Comparison of ENCODE assay signal across 8 mouse cellular contexts in the genomic region with DNA sequence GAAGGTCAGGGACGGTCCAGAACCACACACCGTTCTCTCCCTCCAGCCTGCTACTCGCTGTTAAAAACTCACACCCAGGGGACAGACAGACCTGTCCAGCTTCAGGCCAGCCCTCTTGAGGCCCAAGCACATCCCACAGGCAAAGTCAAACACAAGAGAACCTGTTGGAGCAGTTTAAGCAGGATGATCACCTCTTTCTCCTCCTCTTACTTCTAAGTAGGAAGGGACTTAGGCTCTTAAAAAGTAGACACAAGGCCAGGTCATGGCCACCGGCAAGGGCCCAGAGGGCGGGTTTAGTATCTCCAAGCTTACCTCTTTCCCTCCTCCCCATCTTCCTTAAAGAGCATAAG. TPM values are rescaled to one million over a fixed set of nuclear protein-coding genes. Genes with fewer than 3 reads are reported as not detected.
DNase-seq lines count a peak whose midpoint lies in the region; ATAC-seq and TF ChIP-seq lines count a peak whose summit lies in the region.

No protein-coding gene starts in this region.

- peak overlapping the region; percentile 74 for H3K27ac ChIP-seq in spleen, adult 2 months (ENCODE audit: insufficient read depth, low read length)
- peak overlapping the region; percentile 12; the same call in 1 of the 2 replicates for H3K27ac ChIP-seq in embryonic fibroblast, embryonic 13.5 days (ENCODE audit: insufficient read depth, low read length)
- peak overlapping the region; percentile 87 for H3K27ac ChIP-seq in midbrain, embryonic 16.5 days (ENCODE audit: low read length)

- peak overlapping the region; percentile 80 for H3K4me3 ChIP-seq in spleen, adult 2 months (ENCODE audit: extremely low read depth, insufficient read depth, insufficient read length)
- H3K4me3 ChIP-seq in embryonic fibroblast, embryonic 13.5 days (ENCODE audit: insufficient read depth, low read length) = peak overlapping the region; percentile 84
- peak overlapping the region; percentile 94 for H3K4me3 ChIP-seq in midbrain, embryonic 16.5 days (ENCODE audit: low read depth, low read length)

- DNase-seq in spleen, adult 2 months (ENCODE audit: low read depth in 1 of 2, low spot score in 2 of 2) = no peak
- DNase-seq in spleen, postnatal 4 days (ENCODE audit: low spot score in 2 of 2) = no peak
- peak; percentile 18 to 51 for DNase-seq in kidney, postnatal 25 days
- no peak for DNase-seq in B cell, adult 2 months
- DNase-seq in testis, postnatal 10 days (ENCODE audit: low spot score) = no peak
- DNase-seq in thymus, postnatal 4 days = no peak

- no peaks in the 10 kb centered on the region for H3K36me3 ChIP-seq in spleen, adult 2 months (ENCODE audit: control insufficient read depth, insufficient read depth, low read length)
- no peaks in the 10 kb centered on the region for H3K36me3 ChIP-seq in midbrain, embryonic 16.5 days (ENCODE audit: control insufficient read depth, insufficient read depth, low read length)

- no peak for TF ChIP-seq CTCF in spleen, adult 2 months (IDR thresholded peaks at IDR 0.05; ENCODE audit: extremely low read depth, insufficient read depth, insufficient read length, insufficient replicate concordance)
- TF ChIP-seq CTCF in embryonic fibroblast, embryonic 13.5 days (IDR thresholded peaks at IDR 0.05; ENCODE audit: borderline replicate concordance, insufficient read depth, low read length) = no peak

- peak overlapping the region; percentile 85 for H3K4me2 ChIP-seq in midbrain, embryonic 16.5 days (ENCODE audit: low read length)

- ATAC-seq in midbrain, embryonic 16.5 days = peak; percentile 6; the same call in 1 of the 2 replicates

- H3K4me1 ChIP-seq in spleen, adult 2 months (ENCODE audit: control insufficient read depth, insufficient read depth, insufficient read length) = peaks cover 29% of the 10 kb centered on the region; the same call in 1 of the 2 replicates
- peaks cover 6% of the 10 kb centered on the region for H3K4me1 ChIP-seq in embryonic fibroblast, embryonic 13.5 days (ENCODE audit: control insufficient read depth, insufficient read depth, low read length)
- peaks cover 27% of the 10 kb centered on the region for H3K4me1 ChIP-seq in midbrain, embryonic 16.5 days (ENCODE audit: control insufficient read depth, insufficient read depth, low read length)

- no peaks in the 10 kb centered on the region for H3K27me3 ChIP-seq in spleen, adult 2 months (ENCODE audit: control insufficient read depth, insufficient read depth, low read length)
- no peaks in the 10 kb centered on the region for H3K27me3 ChIP-seq in midbrain, embryonic 16.5 days (ENCODE audit: control insufficient read depth, insufficient read depth, low read depth, low read length)

- no peaks in the 10 kb centered on the region for H3K9me3 ChIP-seq in midbrain, embryonic 16.5 days (replicated peaks; ENCODE audit: control insufficient read depth, low read length, poor library complexity, severe bottlenecking)

- TF ChIP-seq POLR2A in spleen, adult 2 months (IDR thresholded peaks at IDR 0.05; ENCODE audit: low read depth, low read length) = no peak
- no peak for TF ChIP-seq POLR2A in embryonic fibroblast, embryonic 13.5 days (IDR thresholded peaks at IDR 0.05; ENCODE audit: low read depth, low read length)

- peak overlapping the region; percentile 96 for H3K9ac ChIP-seq in midbrain, embryonic 16.5 days (ENCODE audit: low read depth, low read length)

- WGBS in spleen, adult 2 months = 21% methylated on average over 5 of the region's 5 CpGs
- 12% methylated on average over 5 of the region's 5 CpGs for WGBS in midbrain, embryonic 16.5 days

RNA-seq across cellular contexts. Expression of a gene that starts 1.3 kb away (rescaled TPM):
- polyA plus RNA-seq in spleen, adult 2 months (2012; rRNA removed) = 16.4 and 18.6 TPM in 2 replicates
- polyA plus RNA-seq in embryonic fibroblast, embryonic 13.5 days (2011; ENCODE audit: insufficient read length, low read depth, missing spikeins) = 24.7 and 29.4 TPM in 2 replicates
- polyA plus RNA-seq in midbrain, embryonic 16.5 days (2015; fragmentation: Nextera tagmentation; extraction: Ambion mirVana) = 8.2 and 9.3 TPM in 2 replicates

Comparison
In these comparisons a context has a peak if more than half of its experiments do, and no peak if none do; other contexts are left out.
1. DNase-seq: peak in kidney, postnatal 25 days (2 of 2); none in spleen, adult 2 months (0 of 2), spleen, postnatal 4 days (0 of 2), B cell, adult 2 months (0 of 2), testis, postnatal 10 days (single experiment) and thymus, postnatal 4 days (single experiment).
2. H3K27ac ChIP-seq: peak in every context shown above with its lines; median percentile 87 in midbrain, embryonic 16.5 days; 74 in spleen, adult 2 months; 12 in embryonic fibroblast, embryonic 13.5 days.
3. Peak in every context shown above with its lines, with median percentiles within 50 percentile points of each other: H3K4me3 ChIP-seq.